Mouse (Mus musculus) kidney, embryonic 16.5 days (tissue): Measurements from ENCODE around the gene Ndufaf2. TPM values are rescaled to one million over a fixed set of nuclear protein-coding genes. Genes with fewer than 3 reads are reported as not detected.

ENCODE experiments used
- ATAC-seq: fragments of 200-750 bp; cut with Nextera tagmentation; 2 replicates; pipeline ENCODE4 v1.8.0; 2017; ENCODE audit warnings: moderate TSS enrichment; ENCODE audit not compliant: low FRiP score, low TSS enrichment
- H3K27ac ChIP-seq: fragments of 300-500 bp; sonication (generic); 2 replicates; pipeline ENCODE4 v1.5.1; 2014; ENCODE audit warnings: low read length
- H3K27me3 ChIP-seq: fragments of 300-500 bp; sonication (generic); 2 replicates; pipeline ENCODE4 v1.6.1; 2014; ENCODE audit warnings: low read length, control low read depth, mixed read lengths; ENCODE audit not compliant: insufficient read depth
- H3K36me3 ChIP-seq: fragments of 300-500 bp; sonication (generic); 2 replicates; pipeline ENCODE4 v1.6.1; 2014; ENCODE audit warnings: low read length, control low read depth, mixed read lengths; ENCODE audit not compliant: insufficient read depth
- H3K4me1 ChIP-seq: fragments of 300-500 bp; sonication (generic); 2 replicates; pipeline ENCODE4 v1.6.1; 2014; ENCODE audit warnings: low read length, control low read depth, mixed read lengths; ENCODE audit not compliant: insufficient read depth
- H3K4me2 ChIP-seq: fragments of 300-500 bp; sonication (generic); replicated peaks from 2 replicates; pipeline ENCODE4 v1.6.1; 2014; ENCODE audit warnings: low read depth, low read length
- H3K4me3 ChIP-seq: fragments of 300-500 bp; sonication (generic); 2 replicates; pipeline ENCODE4 v1.5.1; 2014; ENCODE audit warnings: mild to moderate bottlenecking, low read length
- H3K9ac ChIP-seq: fragments of 300-500 bp; sonication (generic); replicated peaks from 2 replicates; pipeline ENCODE4 v1.6.1; 2014; ENCODE audit warnings: low read length
- H3K9me3 ChIP-seq: fragments of 300-500 bp; sonication (generic); 2 replicates; pipeline ENCODE4 v1.6.1; 2016; ENCODE audit warnings: low read length, control low read depth
- WGBS: fragments of 180-500 bp; shearing (Covaris S2); extraction: QIAGEN DNeasy Blood & Tissue Kit; methylation state at CpG from one replicate; pipeline ENCODE4 v1.1.7; 2014; 5-methylcytosine and 5-hydroxymethylcytosine counted together
- polyA plus RNA-seq: library from polyadenylated mRNA; unstranded; fragments of >200 nt; fragmentation: Nextera tagmentation; extraction: Ambion mirVana; gene quantifications from 2 replicates; pipeline ENCODE4 v1.2.1, GENCODE M21; 2015

Ndufaf2 gene
- polyA plus RNA-seq, 1 experiment from 2014 or later = 72.6 TPM

GRCm38 (mm10) chr13:108179618-108180017 lies 21.2 kb upstream of the Ndufaf2 start:
- H3K4me3 ChIP-seq = no peak overlapping the region
- H3K9me3 ChIP-seq = no peaks in the 10 kb centered on the region
- H3K9ac ChIP-seq = no peak overlapping the region
- H3K27ac ChIP-seq = no peak overlapping the region
- H3K4me1 ChIP-seq = no peaks in the 10 kb centered on the region
- no peak overlapping the region for H3K4me2 ChIP-seq
- 86% methylated on average over 8 of the region's 8 CpGs for WGBS
- H3K36me3 ChIP-seq = peaks cover 23% of the 10 kb centered on the region
- ATAC-seq = no peak
- H3K27me3 ChIP-seq = no peaks in the 10 kb centered on the region

- no peak overlapping the region for H3K27ac ChIP-seq
- WGBS = 89% methylated on average over 8 of the region's 8 CpGs
- H3K27me3 ChIP-seq = no peaks in the 10 kb centered on the region
- peaks cover 21% of the 10 kb centered on the region for H3K36me3 ChIP-seq
- ATAC-seq = no peak
- H3K9me3 ChIP-seq = no peaks in the 10 kb centered on the region
- no peak overlapping the region for H3K9ac ChIP-seq
- H3K4me2 ChIP-seq = no peak overlapping the region
- no peaks in the 10 kb centered on the region for H3K4me1 ChIP-seq
- H3K4me3 ChIP-seq = no peak overlapping the region
These were observed 12.1 kb upstream of the Ndufaf2 start for GRCm38 (mm10) chr13:108170511-108170910.

- Histone ChIP-seq H3K9me3 (no peaks in the 10 kb centered on the region), H3K9ac (no peak overlapping the region), H3K4me2 (no peak overlapping the region), H3K36me3 (peaks cover 21% of the 10 kb centered on the region), H3K27me3 (no peaks in the 10 kb centered on the region), H3K27ac (no peak overlapping the region), H3K4me1 (no peaks in the 10 kb centered on the region), H3K4me3 (no peak overlapping the region)
- no peak for ATAC-seq
- WGBS = 97% methylated on average over 1 of the region's 1 CpGs
These were observed 11.6 kb upstream of the Ndufaf2 start for GRCm38 (mm10) chr13:108170002-108170401.

GRCm38 (mm10) chr13:108164621-108165020 lies 6.2 kb upstream of the Ndufaf2 start:
- no peak overlapping the region for H3K4me2 ChIP-seq
- no peak for ATAC-seq

GRCm38 (mm10) chr13:108163912-108164311 lies 5.5 kb upstream of the Ndufaf2 start:
- WGBS = 94% methylated on average over 9 of the region's 9 CpGs
- Histone ChIP-seq H3K27me3 (no peaks in the 10 kb centered on the region), H3K9me3 (no peaks in the 10 kb centered on the region), H3K4me1 (peaks cover 9% of the 10 kb centered on the region), H3K4me2 (no peak overlapping the region), H3K9ac (no peak overlapping the region), H3K4me3 (no peak overlapping the region), H3K27ac (no peak overlapping the region), H3K36me3 (0 out of 2 replicates have a peak, but pooled peaks cover 9% of the 10 kb centered on the region)
- no peak for ATAC-seq

More at GRCm38 (mm10) chr13:108164621-108165020, 6.2 kb upstream of the Ndufaf2 start:
- Histone ChIP-seq H3K4me3 (no peak overlapping the region), H3K27ac (no peak overlapping the region), H3K27me3 (no peaks in the 10 kb centered on the region), H3K36me3 (0 out of 2 replicates have a peak, but pooled peaks cover 9% of the 10 kb centered on the region), H3K9ac (no peak overlapping the region), H3K9me3 (no peaks in the 10 kb centered on the region), H3K4me1 (peaks cover 3% of the 10 kb centered on the region)
- 82% methylated on average over 3 of the region's 3 CpGs for WGBS

GRCm38 (mm10) chr13:108159963-108160362 lies 1.5 kb upstream of the Ndufaf2 start:
- ATAC-seq = no peak
- H3K4me1 ChIP-seq = peaks cover 13% of the 10 kb centered on the region
- no peak overlapping the region for H3K27ac ChIP-seq
- H3K36me3 ChIP-seq = 0 out of 2 replicates have a peak, but pooled peaks cover 9% of the 10 kb centered on the region
- H3K27me3 ChIP-seq = no peaks in the 10 kb centered on the region
- H3K9ac ChIP-seq = no peak overlapping the region
- no peak overlapping the region for H3K4me2 ChIP-seq
- no peaks in the 10 kb centered on the region for H3K9me3 ChIP-seq
- no peak overlapping the region for H3K4me3 ChIP-seq
- 63% methylated on average over 7 of the region's 7 CpGs for WGBS

- peaks cover 13% of the 10 kb centered on the region for H3K4me1 ChIP-seq
- no peak for ATAC-seq
- peak overlapping the region; percentile 99 for H3K4me3 ChIP-seq
- 0 out of 2 replicates have a peak, but pooled peaks cover 9% of the 10 kb centered on the region for H3K36me3 ChIP-seq
- peak overlapping the region; percentile 73 for H3K9ac ChIP-seq
- H3K27ac ChIP-seq = no peak overlapping the region
- H3K27me3 ChIP-seq = no peaks in the 10 kb centered on the region
- H3K4me2 ChIP-seq = peak overlapping the region; percentile 90
- no peaks in the 10 kb centered on the region for H3K9me3 ChIP-seq
- WGBS = 7% methylated on average over 8 of the region's 8 CpGs
These were observed 785 bp upstream of the Ndufaf2 start for GRCm38 (mm10) chr13:108159241-108159575.

- Histone ChIP-seq H3K9ac (peak overlapping the region; percentile 73), H3K4me3 (peak overlapping the region; percentile 99), H3K9me3 (no peaks in the 10 kb centered on the region), H3K27me3 (no peaks in the 10 kb centered on the region), H3K4me1 (peaks cover 13% of the 10 kb centered on the region), H3K36me3 (0 out of 2 replicates have a peak, but pooled peaks cover 9% of the 10 kb centered on the region), H3K4me2 (peak overlapping the region; percentile 70), H3K27ac (no peak overlapping the region)
- WGBS = 3% methylated on average over 41 of the region's 42 CpGs
- ATAC-seq = 0 out of 2 replicates have a peak, but pooled peaks have one; percentile 10
These were observed 525 bp downstream of the Ndufaf2 start for GRCm38 (mm10) chr13:108157732-108158464.

- no peak overlapping the region for H3K4me3 ChIP-seq
- ATAC-seq = no peak
- 0 out of 2 replicates have a peak, but pooled peaks cover 7% of the 10 kb centered on the region for H3K36me3 ChIP-seq
- no peak overlapping the region for H3K27ac ChIP-seq
- no peaks in the 10 kb centered on the region for H3K9me3 ChIP-seq
- no peaks in the 10 kb centered on the region for H3K27me3 ChIP-seq
- WGBS = 86% methylated on average over 2 of the region's 2 CpGs
- no peak overlapping the region for H3K4me2 ChIP-seq
- peaks cover 13% of the 10 kb centered on the region for H3K4me1 ChIP-seq
- H3K9ac ChIP-seq = no peak overlapping the region
These were observed 1.3 kb downstream of the Ndufaf2 start for GRCm38 (mm10) chr13:108157156-108157555.
